Mouse (Mus musculus) cerebellum, adult 2 months (tissue): ENCODE data around the gene Hoxd11. TPM values are rescaled to one million over a fixed set of nuclear protein-coding genes. Genes with fewer than 3 reads are reported as not detected.

Experiments
- DNase-seq, 2 experiments: peaks; one replicate each; pipeline ENCODE4 v3.0.0; 2021
- H3K27ac ChIP-seq: fragments of 200-500 bp; 2 replicates; pipeline ENCODE4 v1.5.1; 2012; ENCODE audit warnings: low read length, control low read depth, inconsistent platforms; ENCODE audit not compliant: insufficient read depth
- H3K27me3 ChIP-seq: fragments of 200-500 bp; 2 replicates; pipeline ENCODE4 v1.6.1; 2012; ENCODE audit warnings: inconsistent platforms, mild to moderate bottlenecking, low read length, moderate library complexity; ENCODE audit not compliant: control insufficient read depth, insufficient read depth
- H3K4me1 ChIP-seq: fragments of 200-500 bp; 2 replicates; pipeline ENCODE4 v1.6.1; 2011; ENCODE audit warnings: low read length; ENCODE audit not compliant: control insufficient read depth, insufficient read depth
- H3K4me3 ChIP-seq: fragments of 200-500 bp; replicated peaks from 2 replicates; pipeline ENCODE3; 2011; ENCODE audit warnings: mild to moderate bottlenecking, low read depth, low read length, control low read depth; ENCODE audit not compliant: insufficient read depth
- CTCF ChIP-seq: fragments of 200-500 bp; IDR thresholded peaks from 2 replicates; pipeline ENCODE4 v1.5.1; 2011; ENCODE audit warnings: low read depth, mild to moderate bottlenecking, control low read depth, low read length, moderate library complexity, borderline replicate concordance; ENCODE audit not compliant: insufficient read depth
- POLR2A ChIP-seq: fragments of 200-500 bp; IDR thresholded peaks from 2 replicates; pipeline ENCODE4 v1.6.1; 2011; ENCODE audit warnings: low read length, control low read depth, borderline replicate concordance; ENCODE audit not compliant: insufficient read depth
- WGBS: fragments of 180-500 bp; shearing (Covaris S2); methylation state at CpG from one replicate; pipeline ENCODE4 v1.1.7; 2018; 5-methylcytosine and 5-hydroxymethylcytosine counted together
- polyA plus RNA-seq: library from polyadenylated mRNA; depleted of rRNA; stranded (reverse); fragments of >200 nt; gene quantifications from 2 replicates; pipeline ENCODE4 v1.2.3, GENCODE M21; 2012

Gene Hoxd11
- polyA plus RNA-seq, 1 experiment, result not detected

DNA sequence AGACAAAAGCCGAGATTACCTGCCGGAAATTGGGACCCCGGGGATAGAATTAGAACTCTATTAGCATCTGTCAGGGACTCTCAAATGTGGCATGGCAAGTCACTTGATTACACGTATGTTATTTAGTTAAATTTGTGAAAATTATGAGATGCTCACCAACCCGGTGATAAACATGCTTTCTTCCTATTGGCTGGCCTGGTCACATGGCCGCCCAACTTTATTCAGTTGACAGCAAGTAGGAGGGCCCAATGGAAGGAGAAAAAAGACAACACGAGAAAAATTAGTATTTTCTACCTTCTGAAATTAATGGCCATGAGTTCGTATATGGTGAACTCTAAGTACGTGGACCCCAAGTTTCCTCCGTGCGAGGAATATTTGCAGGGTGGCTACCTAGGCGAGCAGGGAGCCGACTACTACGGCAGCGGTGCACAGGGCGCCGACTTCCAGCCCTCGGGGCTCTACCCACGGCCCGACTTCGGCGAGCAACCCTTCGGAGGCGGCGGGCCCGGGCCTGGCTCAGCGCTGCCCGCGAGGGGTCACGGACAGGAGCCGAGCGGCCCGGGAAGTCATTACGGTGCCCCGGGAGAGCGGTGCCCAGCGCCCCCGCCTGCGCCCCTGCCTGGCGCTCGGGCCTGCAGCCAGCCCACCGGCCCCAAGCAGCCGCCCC is 47.7 kb downstream of the Hoxd11 start:
- Histone ChIP-seq H3K27me3 (peaks cover 11% of the 10 kb centered on the region; the same call in 1 of the 2 replicates), H3K4me1 (no peaks in the 10 kb centered on the region; the same call in 1 of the 2 replicates), H3K4me3 (no peak overlapping the region), H3K27ac (no peak overlapping the region)
- TF ChIP-seq POLR2A (no peak), CTCF (no peak)
- no peak for DNase-seq
- WGBS, result 1% methylated on average over 43 of the region's 43 CpGs

DNA sequence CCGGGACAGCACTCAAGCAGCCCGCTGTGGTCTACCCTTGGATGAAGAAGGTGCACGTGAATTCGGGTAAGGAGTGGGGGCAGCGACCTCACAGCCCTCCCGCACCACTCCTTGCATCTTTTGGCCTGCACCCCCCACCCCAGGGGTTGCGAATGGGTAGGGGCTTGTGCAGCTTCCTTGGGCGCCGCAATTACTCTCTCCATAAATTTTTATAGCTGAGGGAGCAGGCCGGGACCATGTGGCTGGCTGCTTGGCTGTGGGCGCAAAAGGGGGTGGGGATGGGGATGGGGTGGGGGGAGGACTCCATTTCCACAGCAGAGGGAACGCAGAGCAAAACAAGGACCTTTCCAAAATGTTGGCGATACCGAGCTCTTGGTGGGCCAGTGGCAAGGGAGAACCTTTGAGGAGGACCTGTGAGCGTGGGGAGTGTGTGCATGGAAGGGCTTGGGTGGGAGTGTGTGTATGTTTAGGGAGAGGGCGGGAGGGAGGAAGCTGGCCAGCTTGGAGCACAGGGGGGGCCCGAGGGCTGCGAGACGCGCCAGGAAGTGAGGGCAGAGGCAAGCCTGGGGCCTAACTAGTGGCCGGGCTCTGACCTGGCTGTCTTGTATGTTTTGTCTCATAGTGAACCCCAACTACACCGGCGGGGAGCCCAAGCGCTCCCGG is 48.4 kb downstream of the Hoxd11 start:
- Histone ChIP-seq H3K4me1 (no peaks in the 10 kb centered on the region; the same call in 1 of the 2 replicates), H3K27me3 (peaks cover 14% of the 10 kb centered on the region; the same call in 1 of the 2 replicates), H3K4me3 (no peak overlapping the region), H3K27ac (no peak overlapping the region)
- WGBS, result 3% methylated on average over 25 of the region's 25 CpGs
- peak in 1 of 2 experiments; percentile 4 for DNase-seq
- TF ChIP-seq POLR2A (no peak), CTCF (no peak)

DNA sequence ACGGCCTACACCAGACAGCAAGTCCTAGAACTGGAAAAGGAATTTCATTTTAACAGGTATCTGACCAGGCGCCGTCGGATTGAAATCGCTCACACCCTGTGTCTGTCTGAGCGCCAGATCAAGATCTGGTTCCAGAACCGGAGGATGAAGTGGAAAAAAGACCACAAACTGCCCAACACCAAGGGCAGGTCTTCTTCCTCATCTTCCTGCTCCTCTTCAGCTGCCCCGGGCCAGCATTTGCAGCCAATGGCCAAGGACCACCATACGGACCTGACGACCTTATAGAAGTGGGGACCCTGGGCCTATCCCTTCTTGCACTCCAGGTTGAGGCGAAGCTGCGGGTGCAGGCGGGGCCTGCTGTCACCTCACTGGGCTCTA is 48.9 kb downstream of the Hoxd11 start:
- Histone ChIP-seq H3K4me1 (no peaks in the 10 kb centered on the region; the same call in 1 of the 2 replicates), H3K27me3 (peaks cover 18% of the 10 kb centered on the region; the same call in 1 of the 2 replicates), H3K4me3 (no peak overlapping the region), H3K27ac (no peak overlapping the region)
- WGBS, result 3% methylated on average over 13 of the region's 13 CpGs
- no peak for DNase-seq
- no peak for TF ChIP-seq POLR2A
- TF ChIP-seq CTCF, result no peak

DNA sequence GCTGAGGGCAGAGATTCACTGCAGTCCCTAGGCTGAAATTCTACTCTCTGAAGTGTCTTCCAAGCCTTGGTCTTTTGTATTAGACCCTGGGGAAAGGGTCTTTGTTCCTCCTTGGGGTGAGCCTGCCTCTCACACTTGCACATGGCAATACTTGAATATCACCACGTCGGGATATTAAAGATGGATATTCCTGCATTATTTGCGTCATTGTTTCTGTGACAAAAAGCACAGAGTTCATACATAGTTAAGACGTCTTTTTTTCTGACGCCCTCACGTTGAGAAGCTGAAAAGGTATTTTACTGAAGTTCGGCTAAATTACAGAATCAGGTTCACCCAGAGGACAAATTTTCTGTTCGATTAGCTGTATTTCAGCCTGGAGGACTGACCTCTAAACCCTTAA is 51.0 kb downstream of the Hoxd11 start:
- H3K4me1 ChIP-seq, result no peaks in the 10 kb centered on the region; the same call in 1 of the 2 replicates

DNA sequence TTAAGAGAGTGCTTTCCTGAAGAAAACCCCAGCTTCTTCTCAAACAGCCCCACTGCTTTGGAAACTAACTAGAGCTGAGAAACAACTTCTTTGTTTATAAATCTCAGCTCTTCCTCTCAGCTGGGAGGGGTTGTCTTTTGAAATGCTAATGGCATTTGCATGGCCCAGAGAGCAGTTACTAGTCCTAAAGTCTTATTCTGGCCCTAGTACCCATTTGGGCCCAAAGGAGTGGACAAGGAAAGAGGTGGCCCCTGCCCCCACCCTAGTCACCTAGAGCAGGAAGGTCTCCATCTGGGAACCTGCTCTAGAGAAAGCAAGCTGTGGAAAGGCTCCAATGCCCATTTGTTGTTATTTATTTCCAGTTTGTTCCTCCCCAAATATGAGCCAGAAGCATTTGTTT is 51.7 kb downstream of the Hoxd11 start:
- no peak for DNase-seq
- H3K27ac ChIP-seq, result no peak overlapping the region
- H3K4me3 ChIP-seq, result no peak overlapping the region
- TF ChIP-seq CTCF (no peak), POLR2A (no peak)
- H3K4me1 ChIP-seq, result no peaks in the 10 kb centered on the region; the same call in 1 of the 2 replicates
- H3K27me3 ChIP-seq, result peaks cover 21% of the 10 kb centered on the region; the same call in 1 of the 2 replicates

More for the DNA sequence above, 51.0 kb downstream of the Hoxd11 start:
- Histone ChIP-seq H3K4me3 (no peak overlapping the region), H3K27ac (no peak overlapping the region), H3K27me3 (peaks cover 20% of the 10 kb centered on the region; the same call in 1 of the 2 replicates)
- TF ChIP-seq CTCF, result no peak
- no peak for TF ChIP-seq POLR2A
- no peak for DNase-seq
- WGBS, result 4% methylated on average over 8 of the region's 8 CpGs

DNA sequence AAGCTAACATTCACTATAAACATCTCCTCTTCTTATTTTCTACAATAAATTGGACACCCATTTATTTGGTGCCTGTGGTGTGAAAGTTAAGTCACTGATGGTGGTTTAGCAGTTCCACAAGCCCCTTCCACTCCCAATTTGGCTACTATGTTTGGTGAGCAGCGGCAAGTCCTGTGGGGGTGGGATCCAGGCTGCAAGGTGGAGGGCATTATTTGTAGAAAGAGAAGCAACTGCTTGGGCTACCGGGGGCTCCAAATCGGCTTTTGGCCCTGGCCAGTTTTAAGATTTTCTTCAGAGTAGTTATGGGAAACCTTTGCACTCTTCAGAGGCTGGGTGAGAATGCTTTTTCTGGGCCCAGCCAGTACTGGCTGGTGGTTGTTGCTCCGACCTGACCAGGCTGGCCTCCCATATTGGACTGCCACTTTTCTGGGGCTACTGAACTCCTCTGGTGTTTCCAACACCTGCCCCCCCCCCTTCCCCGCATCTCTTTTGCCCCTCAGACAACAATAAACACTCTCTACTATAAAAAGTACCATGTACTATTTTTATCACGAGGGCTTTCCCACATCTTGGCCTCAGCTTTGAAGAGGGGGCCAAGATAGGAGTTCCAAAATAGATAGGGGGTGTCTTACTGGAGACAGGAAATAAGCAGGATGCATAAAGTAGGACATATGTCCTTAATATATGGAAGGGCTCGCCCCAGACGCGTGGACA is 52.6 kb downstream of the Hoxd11 start:
- no peak for DNase-seq
- peaks cover 19% of the 10 kb centered on the region; the same call in 1 of the 2 replicates for H3K27me3 ChIP-seq
- TF ChIP-seq POLR2A, result no peak
- no peak for TF ChIP-seq CTCF
- WGBS, result 4% methylated on average over 9 of the region's 9 CpGs
- no peak overlapping the region for H3K27ac ChIP-seq
- H3K4me1 ChIP-seq, result no peaks in the 10 kb centered on the region; the same call in 1 of the 2 replicates
- no peak overlapping the region for H3K4me3 ChIP-seq

DNA sequence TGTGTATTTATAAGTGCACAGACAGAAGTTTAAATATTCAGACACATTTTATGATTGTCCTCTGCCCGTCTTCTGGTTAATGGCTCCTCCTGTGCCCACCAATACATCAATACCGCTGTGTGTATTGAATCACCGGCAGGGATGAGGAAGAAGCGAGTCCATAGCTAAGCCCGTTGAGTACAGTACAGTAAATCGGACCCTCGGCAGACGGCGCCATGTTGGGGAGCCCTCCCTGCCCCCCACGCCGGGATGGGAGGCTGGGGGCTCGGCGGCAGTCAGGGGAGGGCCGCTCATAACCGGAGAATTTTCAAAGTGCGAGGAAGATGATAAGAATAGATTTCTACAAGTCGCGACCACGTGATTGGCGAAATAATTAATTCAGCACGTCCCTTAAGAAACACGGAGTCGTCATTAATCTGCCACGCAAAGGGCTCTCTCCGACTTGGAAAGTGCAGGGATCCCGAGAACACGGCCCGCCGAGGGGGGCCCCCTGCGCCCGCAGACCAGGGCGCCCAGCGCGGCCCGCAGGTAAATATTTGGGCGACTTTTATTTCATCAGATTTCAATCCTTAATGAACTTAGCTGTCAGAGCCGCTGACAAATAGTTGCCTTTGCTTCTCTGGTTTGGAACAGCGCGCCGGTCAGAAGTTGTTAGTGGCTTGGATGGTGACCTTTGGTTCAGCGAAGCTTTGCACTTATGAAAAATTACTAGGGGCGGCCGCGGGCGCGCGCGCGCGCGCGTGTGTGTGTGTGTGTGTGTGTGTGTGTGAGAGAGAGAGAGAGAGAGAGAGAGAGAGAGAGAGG is 53.4 kb downstream of the Hoxd11 start:
- DNase-seq, result no peak
- Histone ChIP-seq H3K4me3 (no peak overlapping the region), H3K27ac (no peak overlapping the region), H3K27me3 (peaks cover 17% of the 10 kb centered on the region; the same call in 1 of the 2 replicates), H3K4me1 (no peaks in the 10 kb centered on the region)
- WGBS, result 2% methylated on average over 52 of the region's 52 CpGs
- TF ChIP-seq CTCF (no peak), POLR2A (no peak)
